Comparison of ENCODE assay signal across 8 mouse cellular contexts in genomic region chr15:101135405-101135804, GRCm38 (mm10). TPM values are rescaled to one million over a fixed set of nuclear protein-coding genes. Genes with fewer than 3 reads are reported as not detected.
DNase-seq lines count a peak whose midpoint lies in the region; ATAC-seq and TF ChIP-seq lines count a peak whose summit lies in the region.
"Had no signal": no experiment of that assay in that cellular context is flagged by ENCODE, and none has a peak within 500 bp of the region (broad histone marks: within the 10 kb centered on the region; RNA-seq: fewer than 3 reads in every experiment).

No protein-coding gene starts in this region.

- H3K36me3 ChIP-seq in kidney, postnatal 0 days (ENCODE audit: insufficient read depth, low read length) = 0 out of 2 replicates have a peak, but pooled peaks cover 3% of the 10 kb centered on the region
- H3K36me3 ChIP-seq in hindbrain, embryonic 16.5 days (ENCODE audit: control insufficient read depth, insufficient read depth, low read length) = no peaks in the 10 kb centered on the region
- no peaks in the 10 kb centered on the region for H3K36me3 ChIP-seq in neural tube, embryonic 14.5 days (ENCODE audit: control insufficient read depth, insufficient read depth, low read length)
- H3K36me3 ChIP-seq: forebrain, embryonic 15.5 days had no signal

- no peak overlapping the region for H3K27ac ChIP-seq in kidney, postnatal 0 days
- no peak overlapping the region for H3K27ac ChIP-seq in brown adipose tissue, adult 24 weeks (replicated peaks; ENCODE audit: low read depth, low read length)
- no peak overlapping the region for H3K27ac ChIP-seq in hindbrain, embryonic 16.5 days (ENCODE audit: low read depth, low read length)
- H3K27ac ChIP-seq in neural tube, embryonic 14.5 days (ENCODE audit: low read depth, low read length) = no peak overlapping the region
- H3K27ac ChIP-seq: forebrain, embryonic 15.5 days had no signal

- no peak for DNase-seq in kidney, postnatal 0 days (ENCODE audit: low spot score)
- DNase-seq in kidney, adult 9 months = no peak
- no peak for DNase-seq in testis, postnatal 10 days (ENCODE audit: low spot score)
- DNase-seq in gastrocnemius, adult 8-10 months (ENCODE audit: low spot score in 2 of 2) = no peak

- H3K27me3 ChIP-seq in kidney, postnatal 0 days (ENCODE audit: insufficient read depth, low read length) = no peaks in the 10 kb centered on the region
- peaks cover 3% of the 10 kb centered on the region; the same call in 1 of the 2 replicates for H3K27me3 ChIP-seq in hindbrain, embryonic 16.5 days (replicated peaks; ENCODE audit: control insufficient read depth, insufficient read depth, low read length)
- H3K27me3 ChIP-seq in neural tube, embryonic 14.5 days (ENCODE audit: control insufficient read depth, insufficient read depth, low read length) = no peaks in the 10 kb centered on the region
- H3K27me3 ChIP-seq: forebrain, embryonic 15.5 days had no signal

- H3K9me3 ChIP-seq in kidney, postnatal 0 days (replicated peaks; ENCODE audit: low read length) = no peaks in the 10 kb centered on the region
- no peaks in the 10 kb centered on the region for H3K9me3 ChIP-seq in hindbrain, embryonic 16.5 days (ENCODE audit: control insufficient read depth, low read length)
- H3K9me3 ChIP-seq in neural tube, embryonic 14.5 days (ENCODE audit: control insufficient read depth, low read length) = no peaks in the 10 kb centered on the region
- H3K9me3 ChIP-seq: forebrain, embryonic 15.5 days had no signal

- 0 out of 2 replicates have a peak overlapping the region, but pooled peaks have one; percentile 2 for H3K4me3 ChIP-seq in kidney, postnatal 0 days (replicated peaks; ENCODE audit: low read depth, low read length)
- H3K4me3 ChIP-seq in brown adipose tissue, adult 24 weeks (ENCODE audit: insufficient read depth, low read depth, low read length) = 0 out of 2 replicates have a peak overlapping the region, but pooled peaks have one; percentile 4
- H3K4me3 ChIP-seq in hindbrain, embryonic 16.5 days (ENCODE audit: low read length) = no peak overlapping the region
- H3K4me3 ChIP-seq in neural tube, embryonic 14.5 days (ENCODE audit: low read depth, low read length) = no peak overlapping the region
- H3K4me3 ChIP-seq: forebrain, embryonic 15.5 days had no signal

- no peak overlapping the region for H3K9ac ChIP-seq in kidney, postnatal 0 days (ENCODE audit: low read depth, low read length)
- no peak overlapping the region for H3K9ac ChIP-seq in hindbrain, embryonic 16.5 days (ENCODE audit: low read depth, low read length)
- H3K9ac ChIP-seq in neural tube, embryonic 14.5 days (replicated peaks; ENCODE audit: low read depth, low read length) = no peak overlapping the region
- H3K9ac ChIP-seq: forebrain, embryonic 15.5 days had no signal

- H3K4me1 ChIP-seq in kidney, postnatal 0 days (replicated peaks; ENCODE audit: insufficient read depth, low read length) = peaks cover 40% of the 10 kb centered on the region
- peaks cover 26% of the 10 kb centered on the region for H3K4me1 ChIP-seq in brown adipose tissue, adult 24 weeks (ENCODE audit: control insufficient read depth, insufficient read depth, insufficient read length, low read length)
- peaks cover 18% of the 10 kb centered on the region for H3K4me1 ChIP-seq in hindbrain, embryonic 16.5 days (ENCODE audit: control insufficient read depth, insufficient read depth, low read depth, low read length)
- H3K4me1 ChIP-seq in neural tube, embryonic 14.5 days (ENCODE audit: control insufficient read depth, insufficient read depth, low read length) = peaks cover 16% of the 10 kb centered on the region; the same call in 1 of the 2 replicates

- no peak for TF ChIP-seq CTCF in kidney, postnatal 0 days (IDR thresholded peaks at IDR 0.05; ENCODE audit: low read depth)

- 69% methylated on average over 8 of the region's 8 CpGs for WGBS in kidney, postnatal 0 days
- 67% methylated on average over 8 of the region's 8 CpGs for WGBS in hindbrain, embryonic 16.5 days
- 73% methylated on average over 8 of the region's 8 CpGs for WGBS in neural tube, embryonic 14.5 days

- ATAC-seq in kidney, postnatal 0 days (replicated peaks; ENCODE audit: low FRiP score, low read depth) = no peak
- no peak for ATAC-seq in hindbrain, embryonic 16.5 days
- no peak for ATAC-seq in neural tube, embryonic 14.5 days (ENCODE audit: low read depth)
- ATAC-seq: forebrain, embryonic 15.5 days had no signal

- peak overlapping the region; percentile 28 for H3K4me2 ChIP-seq in kidney, postnatal 0 days (ENCODE audit: low read length)
- H3K4me2 ChIP-seq in hindbrain, embryonic 16.5 days (ENCODE audit: low read length) = peak overlapping the region; percentile 18
- peak overlapping the region; percentile 0; the same call in 1 of the 2 replicates for H3K4me2 ChIP-seq in neural tube, embryonic 14.5 days (ENCODE audit: low read depth, low read length)
- H3K4me2 ChIP-seq: forebrain, embryonic 15.5 days had no signal

RNA-seq across cellular contexts. Expression of gene Acvrl1, which starts 7.1 kb away (rescaled TPM):
- 16.9 and 17.8 TPM in 2 replicates for polyA plus RNA-seq in kidney, postnatal 0 days (2015; fragmentation: Nextera tagmentation; extraction: Ambion mirVana)
- 9.4 and 13.7 TPM in 2 replicates for polyA plus RNA-seq in brown adipose tissue, adult 24 weeks (2012; ENCODE audit: insufficient read depth, insufficient read length, missing spikeins)
- polyA plus RNA-seq in hindbrain, embryonic 16.5 days (2015; fragmentation: Nextera tagmentation; extraction: Ambion mirVana) = 10.2 and 12.7 TPM in 2 replicates
- 3.2 and 5.2 TPM in 2 replicates for polyA plus RNA-seq in neural tube, embryonic 14.5 days (2014; fragmentation: Nextera tagmentation; extraction: Ambion mirVana)
- total RNA-seq in gastrocnemius, adult 8-10 months (2022) = 1 to 10 TPM; 6.6 to 9.5 (median 7.6) TPM

RNA-seq across cellular contexts. Expression of gene Ankrd33, which starts 19.9 kb away (rescaled TPM):
- polyA plus RNA-seq in kidney, postnatal 0 days (2015; fragmentation: Nextera tagmentation; extraction: Ambion mirVana) = not detected in 2 replicates
- polyA plus RNA-seq in brown adipose tissue, adult 24 weeks (2012; ENCODE audit: insufficient read depth, insufficient read length, missing spikeins) = not detected in 2 replicates
- not detected in 2 replicates for polyA plus RNA-seq in hindbrain, embryonic 16.5 days (2015; fragmentation: Nextera tagmentation; extraction: Ambion mirVana)
- polyA plus RNA-seq in neural tube, embryonic 14.5 days (2014; fragmentation: Nextera tagmentation; extraction: Ambion mirVana) = 0.18 TPM in 1 of 2 replicates, not detected in the other
- not detected for total RNA-seq in gastrocnemius, adult 8-10 months (2022)
- polyA plus RNA-seq: forebrain, embryonic 15.5 days had no signal

RNA-seq across cellular contexts. Expression of gene Acvr1b, which starts 38.5 kb away (rescaled TPM):
- 5.8 and 6.4 TPM in 2 replicates for polyA plus RNA-seq in kidney, postnatal 0 days (2015; fragmentation: Nextera tagmentation; extraction: Ambion mirVana)
- polyA plus RNA-seq in brown adipose tissue, adult 24 weeks (2012; ENCODE audit: insufficient read depth, insufficient read length, missing spikeins) = 3.1 and 3.2 TPM in 2 replicates
- polyA plus RNA-seq in hindbrain, embryonic 16.5 days (2015; fragmentation: Nextera tagmentation; extraction: Ambion mirVana) = 22.4 and 24.1 TPM in 2 replicates
- 27.6 and 28.0 TPM in 2 replicates for polyA plus RNA-seq in neural tube, embryonic 14.5 days (2014; fragmentation: Nextera tagmentation; extraction: Ambion mirVana)
- 10 to 100 TPM; 33.0 to 44.0 (median 39.4) TPM for total RNA-seq in gastrocnemius, adult 8-10 months (2022)

RNA-seq across cellular contexts. Expression of gene Fignl2, which starts 57.0 kb away (rescaled TPM):
- polyA plus RNA-seq in kidney, postnatal 0 days (2015; fragmentation: Nextera tagmentation; extraction: Ambion mirVana) = 0.38 and 0.47 TPM in 2 replicates
- 2.9 and 3.0 TPM in 2 replicates for polyA plus RNA-seq in brown adipose tissue, adult 24 weeks (2012; ENCODE audit: insufficient read depth, insufficient read length, missing spikeins)
- 0.06 and 0.09 TPM in 2 replicates for polyA plus RNA-seq in hindbrain, embryonic 16.5 days (2015; fragmentation: Nextera tagmentation; extraction: Ambion mirVana)
- 0.12 and 0.33 TPM in 2 replicates for polyA plus RNA-seq in neural tube, embryonic 14.5 days (2014; fragmentation: Nextera tagmentation; extraction: Ambion mirVana)
- total RNA-seq in gastrocnemius, adult 8-10 months (2022) = under 1 TPM; 0.31 to 0.73 (median 0.59) TPM
- polyA plus RNA-seq: forebrain, embryonic 15.5 days had no signal

Comparison
In these comparisons a context has a peak if more than half of its experiments do, and no peak if none do; other contexts are left out.
1. H3K4me3 ChIP-seq: peak in kidney, postnatal 0 days (single experiment) and brown adipose tissue, adult 24 weeks (single experiment); none in hindbrain, embryonic 16.5 days (single experiment) and neural tube, embryonic 14.5 days (single experiment).
2. Peak in every context shown above with its lines, with median percentiles within 50 percentile points of each other: H3K4me2 ChIP-seq.